Mouse (Mus musculus) hindbrain, embryonic 10.5 days (tissue): ENCODE results near the gene Mpp2. TPM values are rescaled to one million over a fixed set of nuclear protein-coding genes. Genes with fewer than 3 reads are reported as not detected.

Source experiments
- DNase-seq: peaks from one replicate; pipeline ENCODE4 v3.0.0-alpha.2; 2017; ENCODE audit warnings: low spot score
- H3K27ac ChIP-seq: fragments of 300-500 bp; sonication (generic); 2 replicates; pipeline ENCODE4 v1.5.1; 2016; ENCODE audit warnings: mild to moderate bottlenecking, moderate library complexity
- H3K27me3 ChIP-seq: fragments of 300-500 bp; sonication (generic); 2 replicates; pipeline ENCODE4 v1.6.1; 2016; ENCODE audit warnings: mild to moderate bottlenecking; ENCODE audit not compliant: poor library complexity, insufficient read depth, severe bottlenecking
- H3K36me3 ChIP-seq: fragments of 300-500 bp; sonication (generic); 2 replicates; pipeline ENCODE4 v1.6.1; 2016; ENCODE audit warnings: mild to moderate bottlenecking, moderate library complexity
- H3K4me1 ChIP-seq: fragments of 300-500 bp; sonication (generic); replicated peaks from 2 replicates; pipeline ENCODE4 v1.6.1; 2016; ENCODE audit warnings: mild to moderate bottlenecking
- H3K4me3 ChIP-seq: fragments of 300-500 bp; sonication (generic); 2 replicates; pipeline ENCODE4 v1.5.1; 2016; ENCODE audit warnings: mild to moderate bottlenecking, moderate library complexity
- H3K9me3 ChIP-seq: fragments of 300-500 bp; sonication (generic); 2 replicates; pipeline ENCODE4 v1.6.1; 2016; ENCODE audit warnings: mild to moderate bottlenecking, moderate library complexity
- WGBS: fragments of 180-500 bp; shearing (Covaris S2); methylation state at CpG from one replicate; pipeline ENCODE4 v1.1.7; 2016; 5-methylcytosine and 5-hydroxymethylcytosine counted together
- polyA plus RNA-seq: library from polyadenylated mRNA; unstranded; fragments of >200 nt; fragmentation: Nextera tagmentation; extraction: Ambion mirVana; gene quantifications from 2 replicates; pipeline ENCODE4 v1.2.1, GENCODE M21; 2016

Mpp2 gene
- polyA plus RNA-seq, result 12.8 and 18.6 TPM in 2 replicates

DNA sequence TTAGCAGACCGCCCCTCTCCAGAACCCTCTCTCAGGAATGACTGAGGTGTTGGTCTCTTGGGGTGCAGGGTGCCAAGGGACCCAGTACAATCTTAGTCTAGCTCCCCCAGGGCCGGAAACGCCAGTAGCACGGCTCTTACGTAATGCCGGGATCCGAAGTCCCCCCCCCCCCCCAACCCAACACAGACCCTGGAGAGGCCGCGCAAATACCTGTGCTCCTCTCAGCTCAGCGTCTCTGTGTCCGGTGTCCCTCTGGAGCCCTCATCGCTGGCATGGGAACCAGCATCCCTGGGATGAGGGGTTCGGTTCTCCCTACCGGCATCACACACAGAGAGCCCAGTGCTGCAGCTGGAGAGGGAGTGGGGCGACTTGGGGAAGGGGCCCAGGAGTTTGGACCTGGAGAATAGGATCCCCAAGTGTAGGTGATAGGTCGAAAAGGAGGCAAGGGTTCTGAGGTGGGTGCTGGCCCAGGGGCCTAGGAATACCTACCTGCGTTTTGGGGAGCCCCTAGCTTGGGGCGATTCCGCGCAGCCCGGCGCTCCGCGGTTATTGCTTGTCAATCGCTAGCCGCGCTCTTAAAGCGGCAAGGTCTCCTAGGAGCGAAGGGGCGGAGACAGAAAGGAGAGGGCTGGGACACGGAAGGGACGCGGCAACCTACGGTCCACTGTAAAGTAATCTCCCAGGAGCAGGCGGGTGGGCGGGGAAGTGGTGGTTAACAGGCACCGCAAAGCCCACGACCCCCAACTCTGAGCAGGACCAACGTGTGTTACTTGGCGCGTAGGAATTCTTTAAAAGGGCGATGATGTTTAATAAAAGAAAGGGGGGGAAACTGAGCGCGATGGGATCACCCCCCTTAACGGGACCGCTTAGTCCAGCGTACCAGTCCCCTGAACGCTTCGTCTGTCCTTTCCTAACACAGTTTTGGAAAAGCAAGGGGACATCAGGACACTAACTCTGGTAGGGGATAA, at the start of gene Mpp2:
Gene Mpp2, minus strand, starts transcription at position 585 of the 968 bp plus-strand sequence.
- H3K36me3 ChIP-seq, result peaks cover 13% of the 10 kb centered on the region
- H3K4me1 ChIP-seq, result peaks cover 53% of the 10 kb centered on the region
- WGBS, result under 1% methylated on average over 49 of the region's 49 CpGs

DNA sequence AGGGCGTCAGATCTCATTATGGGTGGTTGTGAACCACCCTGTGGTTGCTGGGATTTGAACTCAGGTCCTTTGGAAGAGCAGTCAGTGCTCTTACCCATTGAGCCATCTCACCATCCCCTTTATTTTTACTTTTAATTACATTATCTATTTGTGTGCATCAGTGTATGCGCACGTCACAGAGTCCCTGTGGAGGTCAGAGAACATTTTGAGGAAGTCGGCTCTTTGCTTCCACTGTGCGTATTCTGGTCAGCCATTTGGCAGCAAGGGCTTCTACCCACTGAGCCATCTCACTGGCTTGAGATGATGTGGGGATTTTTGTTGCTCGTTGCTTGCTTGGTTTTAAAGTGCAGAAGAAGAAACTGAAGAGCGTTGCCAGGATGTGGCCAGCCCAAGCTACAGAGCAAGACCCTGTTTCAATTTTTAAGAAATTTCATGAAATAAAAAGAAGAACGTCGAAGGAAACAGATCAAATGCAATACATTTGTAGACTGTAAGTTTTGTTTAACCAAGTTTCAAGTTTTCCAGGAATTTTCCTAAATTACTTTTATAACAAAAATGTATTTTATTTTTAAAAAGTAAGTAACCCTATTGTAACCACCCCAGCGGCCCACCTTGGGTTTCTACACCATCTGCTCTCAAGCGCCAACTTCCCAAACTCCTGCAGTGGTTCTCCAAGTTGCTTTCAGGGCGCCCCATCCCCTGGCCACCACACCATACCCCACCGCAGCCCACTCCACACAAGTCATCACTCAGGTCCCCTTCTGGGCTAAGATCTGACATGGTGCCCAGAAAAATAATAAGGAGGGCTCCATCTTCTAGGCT, 49.5 kb upstream of the Mpp2 start:
- WGBS, result 49% methylated on average over 13 of the region's 13 CpGs
- no peak for DNase-seq
- peaks cover 55% of the 10 kb centered on the region for H3K27me3 ChIP-seq
- no peaks in the 10 kb centered on the region for H3K36me3 ChIP-seq
- H3K4me3 ChIP-seq, result peak overlapping the region; percentile 37
- H3K4me1 ChIP-seq, result peaks cover 11% of the 10 kb centered on the region
- H3K27ac ChIP-seq, result no peak overlapping the region
- H3K9me3 ChIP-seq, result no peaks in the 10 kb centered on the region

More for the DNA sequence above, at the start of gene Mpp2:
- H3K9me3 ChIP-seq, result no peaks in the 10 kb centered on the region; the same call in 1 of the 2 replicates
- H3K27me3 ChIP-seq, result peaks cover 5% of the 10 kb centered on the region
- peak within 1 kb of the TSS; percentile 95 for H3K27ac ChIP-seq
- peak; percentile 85 for DNase-seq
- peak within 1 kb of the TSS; percentile 80 for H3K4me3 ChIP-seq

DNA sequence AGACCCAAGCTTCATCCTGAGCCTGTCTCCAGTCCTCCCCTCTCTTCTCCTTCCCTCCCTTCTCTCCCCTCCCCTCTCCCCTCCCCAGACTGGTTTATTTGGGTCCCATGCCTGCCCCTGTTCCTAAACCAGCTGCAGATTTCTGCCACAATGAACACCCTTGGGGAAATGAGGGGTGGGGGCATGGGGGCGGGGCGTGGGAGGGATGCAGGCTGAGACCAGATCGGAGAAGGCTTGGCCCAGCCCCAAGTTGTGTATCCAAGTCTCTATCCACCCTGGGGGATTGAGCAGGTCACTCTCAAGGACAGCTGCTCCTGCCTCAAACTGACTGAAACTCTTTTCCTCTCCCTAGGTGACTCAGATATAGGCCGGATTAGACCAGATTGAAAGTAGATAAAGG, 46.2 kb upstream of the Mpp2 start:
- Histone ChIP-seq H3K27me3 (peaks cover 41% of the 10 kb centered on the region), H3K4me3 (no peak overlapping the region), H3K9me3 (no peaks in the 10 kb centered on the region), H3K4me1 (peaks cover 11% of the 10 kb centered on the region), H3K36me3 (no peaks in the 10 kb centered on the region), H3K27ac (no peak overlapping the region)
- 41% methylated on average over 4 of the region's 4 CpGs for WGBS
- DNase-seq, result no peak

- H3K4me3 ChIP-seq, result no peak overlapping the region
- WGBS, result 85% methylated on average over 6 of the region's 6 CpGs
- no peak overlapping the region for H3K27ac ChIP-seq
- peaks cover 2% of the 10 kb centered on the region; the same call in 1 of the 2 replicates for H3K9me3 ChIP-seq
- H3K4me1 ChIP-seq, result peaks cover 7% of the 10 kb centered on the region
- no peak for DNase-seq
- no peaks in the 10 kb centered on the region for H3K36me3 ChIP-seq
- peaks cover 6% of the 10 kb centered on the region; the same call in 1 of the 2 replicates for H3K27me3 ChIP-seq
Measured at GRCm38 (mm10) chr11:102117386-102117785, 29.1 kb upstream of the Mpp2 start.

GRCm38 (mm10) chr11:102116241-102116640, 27.9 kb upstream of the Mpp2 start:
- Histone ChIP-seq H3K4me1 (peaks cover 7% of the 10 kb centered on the region), H3K4me3 (no peak overlapping the region), H3K27me3 (peaks cover 13% of the 10 kb centered on the region), H3K36me3 (no peaks in the 10 kb centered on the region), H3K9me3 (peaks cover 2% of the 10 kb centered on the region; the same call in 1 of the 2 replicates), H3K27ac (no peak overlapping the region)
- WGBS, result 84% methylated on average over 8 of the region's 8 CpGs
- DNase-seq, result no peak

- WGBS, result 84% methylated on average over 5 of the region's 5 CpGs
- Histone ChIP-seq H3K4me1 (peaks cover 20% of the 10 kb centered on the region), H3K27ac (no peak overlapping the region), H3K9me3 (no peaks in the 10 kb centered on the region), H3K36me3 (no peaks in the 10 kb centered on the region), H3K4me3 (no peak overlapping the region), H3K27me3 (peaks cover 46% of the 10 kb centered on the region)
- no peak for DNase-seq
Measured at GRCm38 (mm10) chr11:102111576-102111975, 23.3 kb upstream of the Mpp2 start.

GRCm38 (mm10) chr11:102107732-102108131, 19.4 kb upstream of the Mpp2 start, which contains the start of gene Pyy:
Gene Pyy, minus strand, starts transcription at chr11:102107832.
- 9% methylated on average over 9 of the region's 9 CpGs for WGBS
- peaks cover 13% of the 10 kb centered on the region for H3K4me1 ChIP-seq
- no peaks in the 10 kb centered on the region for H3K9me3 ChIP-seq
- peak within 1 kb of the TSS; percentile 24; the same call in 1 of the 2 replicates for H3K4me3 ChIP-seq
- H3K27me3 ChIP-seq, result peaks cover 78% of the 10 kb centered on the region
- no peaks in the 10 kb centered on the region for H3K36me3 ChIP-seq
- DNase-seq, result no peak
- H3K27ac ChIP-seq, result no peak within 1 kb of the TSS

GRCm38 (mm10) chr11:102106911-102107310, 18.6 kb upstream of the Mpp2 start:
- H3K36me3 ChIP-seq, result no peaks in the 10 kb centered on the region
- peaks cover 21% of the 10 kb centered on the region for H3K4me1 ChIP-seq
- H3K4me3 ChIP-seq, result peak overlapping the region; percentile 24; the same call in 1 of the 2 replicates
- no peak for DNase-seq
- no peaks in the 10 kb centered on the region for H3K9me3 ChIP-seq
- no peak overlapping the region for H3K27ac ChIP-seq
- H3K27me3 ChIP-seq, result peaks cover 81% of the 10 kb centered on the region
- 3% methylated on average over 21 of the region's 21 CpGs for WGBS

- Histone ChIP-seq H3K36me3 (no peaks in the 10 kb centered on the region), H3K27ac (no peak overlapping the region), H3K4me3 (peak overlapping the region; percentile 6; the same call in 1 of the 2 replicates), H3K9me3 (no peaks in the 10 kb centered on the region), H3K4me1 (peaks cover 28% of the 10 kb centered on the region), H3K27me3 (peaks cover 97% of the 10 kb centered on the region)
- 21% methylated on average over 17 of the region's 17 CpGs for WGBS
- DNase-seq, result peak; percentile 82
Measured at GRCm38 (mm10) chr11:102102485-102103258, 14.4 kb upstream of the Mpp2 start.

GRCm38 (mm10) chr11:102101219-102101618, 12.9 kb upstream of the Mpp2 start, which contains the start of gene Ppy:
Gene Ppy, minus strand, starts transcription at chr11:102101319.
- Histone ChIP-seq H3K4me3 (peak within 1 kb of the TSS; percentile 6; the same call in 1 of the 2 replicates), H3K27ac (no peak within 1 kb of the TSS), H3K27me3 (peaks cover 86% of the 10 kb centered on the region), H3K9me3 (no peaks in the 10 kb centered on the region), H3K36me3 (no peaks in the 10 kb centered on the region), H3K4me1 (peaks cover 32% of the 10 kb centered on the region)
- no peak for DNase-seq
- 84% methylated on average over 4 of the region's 4 CpGs for WGBS

DNA sequence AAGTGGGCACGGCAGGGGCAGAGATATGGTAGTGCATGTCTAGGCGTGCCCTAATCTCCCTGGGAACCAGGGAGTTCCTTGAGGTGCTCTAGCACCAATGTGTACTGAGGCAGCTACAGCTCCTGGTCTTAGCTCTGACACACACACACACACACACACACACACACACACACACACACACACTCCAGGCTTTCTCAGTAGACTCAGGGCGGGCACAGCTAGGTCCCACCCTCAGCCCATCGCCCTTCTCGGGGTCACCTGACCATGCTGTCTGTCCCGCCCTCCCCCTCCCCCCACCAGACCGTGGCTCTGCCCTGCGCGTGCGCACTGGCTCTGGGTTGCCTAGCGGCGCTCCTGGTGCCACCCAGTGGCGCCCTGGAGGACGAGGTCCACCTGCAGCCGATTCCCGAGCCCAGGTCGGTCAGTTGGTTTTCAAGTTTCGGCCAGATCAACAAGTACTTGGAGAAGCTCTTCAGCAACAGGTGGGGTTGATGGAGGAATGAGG, 8.6 kb upstream of the Mpp2 start:
- peak; percentile 92 for DNase-seq
- H3K27me3 ChIP-seq, result peaks cover 54% of the 10 kb centered on the region
- peak overlapping the region; percentile 79 for H3K27ac ChIP-seq
- 9% methylated on average over 18 of the region's 18 CpGs for WGBS
- H3K36me3 ChIP-seq, result no peaks in the 10 kb centered on the region
- H3K4me3 ChIP-seq, result peak overlapping the region; percentile 45
- no peaks in the 10 kb centered on the region for H3K9me3 ChIP-seq
- H3K4me1 ChIP-seq, result peaks cover 30% of the 10 kb centered on the region

- no peak for DNase-seq
- peak overlapping the region; percentile 79 for H3K27ac ChIP-seq
- no peaks in the 10 kb centered on the region for H3K36me3 ChIP-seq
- peaks cover 53% of the 10 kb centered on the region for H3K27me3 ChIP-seq
- H3K4me1 ChIP-seq, result peaks cover 25% of the 10 kb centered on the region
- no peaks in the 10 kb centered on the region for H3K9me3 ChIP-seq
- 74% methylated on average over 5 of the region's 5 CpGs for WGBS
- peak overlapping the region; percentile 45 for H3K4me3 ChIP-seq
Measured at GRCm38 (mm10) chr11:102096446-102096845, 8.1 kb upstream of the Mpp2 start.
